Mouse (Mus musculus) liver, adult 2 months (tissue): ENCODE measurements around the gene Hes7. TPM values are rescaled to one million over a fixed set of nuclear protein-coding genes. Genes with fewer than 3 reads are reported as not detected.

Source experiments
- DNase-seq: peaks from one replicate; pipeline ENCODE4 v3.0.0-alpha.2; 2011; ENCODE audit warnings: low read depth, low spot score; ENCODE audit errors: extremely low read depth
- H3K27ac ChIP-seq: fragments of 200-500 bp; replicated peaks from 2 replicates; pipeline ENCODE4 v1.5.1; 2012; ENCODE audit warnings: low read depth, mild to moderate bottlenecking, control low read depth, inconsistent platforms, low read length; ENCODE audit not compliant: insufficient read depth
- H3K27me3 ChIP-seq: fragments of 200-500 bp; 2 replicates; pipeline ENCODE4 v1.6.1; 2012; ENCODE audit warnings: mild to moderate bottlenecking, moderate library complexity, low read length, inconsistent platforms; ENCODE audit not compliant: control insufficient read depth, insufficient read depth
- H3K36me3 ChIP-seq: fragments of 200-500 bp; 2 replicates; pipeline ENCODE4 v1.6.1; 2012; ENCODE audit warnings: low read length, inconsistent platforms; ENCODE audit not compliant: control insufficient read depth, insufficient read depth
- H3K4me1 ChIP-seq: fragments of 200-500 bp; 2 replicates; pipeline ENCODE4 v1.6.1; 2011; ENCODE audit warnings: low read length; ENCODE audit not compliant: control insufficient read depth, insufficient read depth
- H3K4me3 ChIP-seq: fragments of 200-500 bp; 2 replicates; pipeline ENCODE4 v1.5.1; 2011; ENCODE audit warnings: low read depth, mild to moderate bottlenecking, control low read depth, low read length, moderate library complexity; ENCODE audit not compliant: insufficient read depth
- H3K79me2 ChIP-seq: fragments of 200-500 bp; 2 replicates; pipeline ENCODE4 v1.6.1; 2012; ENCODE audit warnings: inconsistent platforms, mild to moderate bottlenecking, low read length, moderate library complexity; ENCODE audit not compliant: control insufficient read depth, insufficient read depth
- H3K9ac ChIP-seq: fragments of 200-500 bp; 2 replicates; pipeline ENCODE4 v1.6.1; 2012; ENCODE audit warnings: low read depth, mild to moderate bottlenecking, control low read depth, inconsistent platforms, low read length
- CTCF ChIP-seq: fragments of 200-500 bp; IDR thresholded peaks from 2 replicates; pipeline ENCODE4 v1.5.1; 2011; ENCODE audit warnings: low read depth, low read length, control low read depth
- POLR2A ChIP-seq: fragments of 200-500 bp; IDR thresholded peaks from 2 replicates; pipeline ENCODE4 v1.6.1; 2011; ENCODE audit warnings: low read length, control low read depth; ENCODE audit not compliant: insufficient read depth; ENCODE audit errors: extremely low read depth
- WGBS: fragments of 180-500 bp; shearing (Covaris S2); methylation state at CpG from one replicate; pipeline ENCODE4 v1.1.7; 2018; 5-methylcytosine and 5-hydroxymethylcytosine counted together
- polyA plus RNA-seq: library from polyadenylated mRNA; depleted of rRNA; stranded (reverse); fragments of >200 nt; gene quantifications from 2 replicates; pipeline ENCODE4 v1.2.3, GENCODE M21; 2012
- total RNA-seq: library from RNA; depleted of rRNA; stranded (reverse); fragments of >200 nt; gene quantifications from 2 replicates; pipeline ENCODE4 v1.2.3, GENCODE M21; 2014

Gene Hes7
- total and polyA plus RNA-seq, 2 experiments: 0.05 TPM; not detected in 1

DNA sequence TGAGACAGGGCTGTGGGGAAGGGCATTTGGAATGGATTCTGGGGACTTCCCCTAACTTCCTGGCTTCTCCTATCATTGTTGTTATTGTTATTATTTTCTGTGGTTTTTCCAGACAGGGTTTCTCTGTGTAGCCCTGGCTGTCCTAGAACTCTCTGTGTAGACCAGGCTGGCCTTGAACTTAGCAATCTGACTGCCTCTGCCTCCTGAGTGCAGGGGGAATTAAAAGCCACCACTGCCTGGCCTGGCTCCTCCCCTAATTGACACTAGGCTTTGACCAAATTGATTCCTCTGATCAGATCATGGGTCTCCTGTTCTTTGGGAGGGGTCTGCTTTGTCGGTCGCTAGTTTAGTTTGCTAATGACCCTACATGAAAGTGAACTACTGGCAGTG is 6.5 kb downstream of the Hes7 start:
- H3K9ac ChIP-seq: no peak overlapping the region
- H3K79me2 ChIP-seq: no peaks in the 10 kb centered on the region
- TF ChIP-seq CTCF (no peak), POLR2A (no peak)
- no peaks in the 10 kb centered on the region for H3K27me3 ChIP-seq
- peaks cover 11% of the 10 kb centered on the region; the same call in 1 of the 2 replicates for H3K4me1 ChIP-seq
- no peaks in the 10 kb centered on the region for H3K36me3 ChIP-seq
- 73% methylated on average over 2 of the region's 2 CpGs for WGBS
- no peak overlapping the region for H3K27ac ChIP-seq
- no peak overlapping the region for H3K4me3 ChIP-seq
- no peak for DNase-seq

DNA sequence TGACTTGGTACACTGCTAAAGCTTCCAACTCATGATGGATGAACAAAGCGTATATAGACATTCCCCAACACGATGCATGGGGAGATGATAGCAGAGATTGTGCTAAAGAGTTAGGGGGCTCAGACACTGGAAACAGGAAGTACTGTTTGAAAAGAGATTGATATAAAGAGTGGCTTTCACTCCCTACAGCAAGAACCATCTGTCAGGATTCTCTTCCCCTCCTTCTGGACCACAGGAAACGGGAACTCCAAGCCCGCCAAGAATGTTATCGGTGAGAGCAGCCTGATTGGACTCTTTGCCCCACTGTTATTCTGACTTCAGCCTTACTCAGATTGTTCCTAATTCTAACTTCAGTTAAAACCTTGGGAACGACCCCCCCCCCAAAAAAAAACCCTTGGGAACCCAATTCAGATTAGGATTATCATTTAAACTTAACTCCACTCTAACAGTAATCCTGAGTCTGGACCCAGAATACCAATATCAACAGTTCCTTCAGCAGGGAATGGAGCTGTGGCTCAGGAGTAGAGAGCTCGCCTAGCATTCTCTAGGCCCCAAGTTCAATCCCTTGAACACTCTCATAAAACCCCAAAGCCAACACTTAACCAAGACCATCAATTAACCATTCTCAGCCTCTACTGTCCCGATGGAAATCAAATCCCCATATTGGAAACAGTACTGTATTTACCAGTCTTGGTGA is 8.4 kb downstream of the Hes7 start:
- DNase-seq: no peak
- no peaks in the 10 kb centered on the region for H3K79me2 ChIP-seq
- peaks cover 8% of the 10 kb centered on the region; the same call in 1 of the 2 replicates for H3K4me1 ChIP-seq
- H3K27ac ChIP-seq: no peak overlapping the region
- no peaks in the 10 kb centered on the region for H3K27me3 ChIP-seq
- no peaks in the 10 kb centered on the region for H3K36me3 ChIP-seq
- TF ChIP-seq POLR2A: no peak
- no peak for TF ChIP-seq CTCF
- 68% methylated on average over 8 of the region's 8 CpGs for WGBS
- H3K9ac ChIP-seq: no peak overlapping the region
- H3K4me3 ChIP-seq: no peak overlapping the region

DNA sequence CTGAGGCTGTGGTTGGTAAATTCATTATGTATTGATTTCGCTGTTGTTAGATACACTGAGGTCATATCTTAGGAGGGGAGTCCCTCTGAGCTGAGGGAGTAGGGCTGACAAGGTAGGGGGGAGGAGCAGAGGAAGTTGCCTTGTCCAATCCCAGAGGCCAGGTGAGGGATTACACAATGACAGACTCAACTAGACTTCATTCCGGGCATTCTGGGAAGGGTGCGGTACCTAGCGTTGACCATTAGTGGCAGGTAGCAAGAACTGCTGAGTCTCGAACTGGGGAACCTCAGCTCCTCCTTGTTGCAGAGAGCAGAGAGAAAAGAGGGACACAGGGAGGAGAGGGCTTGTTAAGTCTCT is 13.3 kb downstream of the Hes7 start:
- Histone ChIP-seq H3K9ac (no peak overlapping the region), H3K79me2 (no peaks in the 10 kb centered on the region), H3K27me3 (no peaks in the 10 kb centered on the region), H3K4me3 (no peak overlapping the region), H3K4me1 (peaks cover 4% of the 10 kb centered on the region; the same call in 1 of the 2 replicates), H3K36me3 (no peaks in the 10 kb centered on the region), H3K27ac (no peak overlapping the region)
- no peak for TF ChIP-seq POLR2A
- no peak for TF ChIP-seq CTCF
- WGBS: 34% methylated on average over 5 of the region's 5 CpGs
- DNase-seq: no peak

DNA sequence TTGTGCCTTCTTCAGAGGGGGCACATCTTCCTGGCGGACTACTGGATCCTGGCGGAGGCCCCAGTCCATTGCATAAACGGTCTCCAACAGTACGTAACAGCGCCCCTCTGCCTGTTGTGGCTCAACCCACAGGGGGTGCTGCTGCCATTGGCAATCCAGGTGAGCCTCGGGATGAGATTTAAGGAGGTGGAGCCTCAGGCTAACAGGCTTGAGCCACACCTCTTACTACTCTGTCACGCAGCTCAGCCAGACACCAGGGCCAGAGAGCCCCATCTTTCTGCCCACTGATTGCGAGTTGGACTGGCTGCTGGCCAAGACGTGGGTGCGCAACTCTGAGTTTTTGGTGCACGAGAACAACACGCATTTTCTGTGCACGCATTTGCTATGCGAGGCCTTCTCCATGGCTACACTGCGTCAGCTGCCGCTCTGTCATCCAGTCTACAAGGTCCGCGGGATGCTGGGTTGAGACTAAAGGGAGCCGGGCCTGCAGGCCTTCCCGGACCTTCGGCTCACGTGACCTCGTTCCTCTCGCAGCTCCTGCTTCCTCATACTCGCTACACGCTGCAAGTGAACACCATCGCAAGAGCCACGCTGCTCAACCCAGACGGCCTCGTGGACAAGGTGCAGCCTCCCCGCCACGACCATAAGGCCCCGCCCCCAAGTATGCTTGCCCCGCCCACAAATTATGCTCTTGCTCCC is 13.9 kb downstream of the Hes7 start:
- DNase-seq: peak; percentile 37
- Histone ChIP-seq H3K27me3 (no peaks in the 10 kb centered on the region), H3K79me2 (no peaks in the 10 kb centered on the region), H3K27ac (no peak overlapping the region), H3K4me3 (peak overlapping the region; percentile 26), H3K36me3 (no peaks in the 10 kb centered on the region), H3K9ac (peak overlapping the region; percentile 2; the same call in 1 of the 2 replicates), H3K4me1 (peaks cover 4% of the 10 kb centered on the region; the same call in 1 of the 2 replicates)
- TF ChIP-seq CTCF (peak; percentile 46), POLR2A (no peak)
- WGBS: 8% methylated on average over 34 of the region's 34 CpGs

DNA sequence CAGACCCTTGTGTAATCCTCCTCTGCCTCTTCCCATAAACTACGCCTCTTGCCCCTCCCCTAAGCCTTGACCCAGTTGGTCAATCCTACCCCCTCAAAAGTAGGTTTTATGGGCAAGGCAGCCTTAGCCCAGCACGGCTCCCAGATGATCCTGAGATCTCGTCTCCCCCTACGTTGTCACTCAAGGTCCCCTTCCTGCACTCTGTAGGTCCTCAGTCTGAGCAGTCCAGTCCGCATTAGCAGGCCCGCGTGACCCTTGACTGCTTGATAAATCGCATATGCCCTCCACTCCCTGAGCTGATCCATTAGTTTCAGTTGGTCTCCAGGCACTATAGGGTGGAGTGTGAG is 14.4 kb downstream of the Hes7 start:
- Histone ChIP-seq H3K9ac (no peak overlapping the region), H3K27me3 (no peaks in the 10 kb centered on the region), H3K4me3 (peak overlapping the region; percentile 26; the same call in 1 of the 2 replicates), H3K4me1 (peaks cover 4% of the 10 kb centered on the region; the same call in 1 of the 2 replicates), H3K79me2 (no peaks in the 10 kb centered on the region), H3K36me3 (no peaks in the 10 kb centered on the region), H3K27ac (no peak overlapping the region)
- WGBS: 66% methylated on average over 8 of the region's 8 CpGs
- TF ChIP-seq POLR2A (no peak), CTCF (no peak)
- no peak for DNase-seq

DNA sequence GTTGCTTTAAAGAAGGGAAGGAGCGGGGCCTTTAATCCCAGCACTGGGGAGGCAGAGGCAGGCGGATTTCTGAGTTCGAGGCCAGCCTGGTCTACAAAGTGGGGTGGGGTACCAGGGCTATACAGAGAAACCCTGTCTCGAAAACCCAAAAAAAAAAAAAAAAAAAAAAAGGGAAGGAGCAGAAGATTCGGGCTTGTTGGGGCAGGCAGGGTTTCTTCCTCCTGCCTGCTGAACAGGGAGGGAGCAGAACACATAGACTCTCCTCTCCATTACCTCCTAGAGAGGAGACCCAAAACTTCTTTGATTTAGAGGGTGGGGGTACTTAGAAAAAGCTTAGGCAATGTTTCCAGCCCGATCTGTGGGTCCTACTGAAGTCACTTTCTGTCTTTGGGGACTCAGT is 15.2 kb downstream of the Hes7 start:
- 95% methylated on average over 5 of the region's 6 CpGs for WGBS
- no peaks in the 10 kb centered on the region for H3K79me2 ChIP-seq
- no peaks in the 10 kb centered on the region for H3K36me3 ChIP-seq
- TF ChIP-seq CTCF (no peak), POLR2A (no peak)
- no peak overlapping the region for H3K9ac ChIP-seq
- no peak for DNase-seq
- no peak overlapping the region for H3K27ac ChIP-seq
- H3K4me1 ChIP-seq: peaks cover 4% of the 10 kb centered on the region; the same call in 1 of the 2 replicates
- no peak overlapping the region for H3K4me3 ChIP-seq
- H3K27me3 ChIP-seq: no peaks in the 10 kb centered on the region
